Mouse (Mus musculus) frontal cortex, adult (tissue): ENCODE measurements around the gene Adamtsl1.

Experiments
- ATAC-seq: cut with Nextera tagmentation; 2 replicates; pipeline ENCODE4 v1.9.2; 2017; ENCODE audit warnings: mild to moderate bottlenecking, moderate library complexity, mixed read lengths; ENCODE audit not compliant: low TSS enrichment

The Adamtsl1 gene

GRCm38 (mm10) chr4:85920474-85920873 lies 406.5 kb downstream of the Adamtsl1 start:
- peak; percentile 56 for ATAC-seq

- peak; percentile 87 for ATAC-seq
These were observed 408.8 kb downstream of the Adamtsl1 start for GRCm38 (mm10) chr4:85922741-85923140.

GRCm38 (mm10) chr4:85932129-85932528 lies 418.2 kb downstream of the Adamtsl1 start:
- ATAC-seq: no peak

GRCm38 (mm10) chr4:85939460-85939859 lies 425.5 kb downstream of the Adamtsl1 start:
- no peak for ATAC-seq

- no peak for ATAC-seq
These were observed 427.9 kb downstream of the Adamtsl1 start for GRCm38 (mm10) chr4:85941857-85942256.

- no peak for ATAC-seq
These were observed 439.6 kb downstream of the Adamtsl1 start for GRCm38 (mm10) chr4:85953590-85953989.

- ATAC-seq: no peak
These were observed 441.4 kb downstream of the Adamtsl1 start for GRCm38 (mm10) chr4:85955387-85955786.

- ATAC-seq: no peak
These were observed 443.3 kb downstream of the Adamtsl1 start for GRCm38 (mm10) chr4:85957266-85957665.

- no peak for ATAC-seq
These were observed 443.9 kb downstream of the Adamtsl1 start for GRCm38 (mm10) chr4:85957879-85958278.

- no peak for ATAC-seq
These were observed 445.0 kb downstream of the Adamtsl1 start for GRCm38 (mm10) chr4:85959019-85959418.

GRCm38 (mm10) chr4:85976188-85976587 lies 462.2 kb downstream of the Adamtsl1 start:
- ATAC-seq: no peak

- ATAC-seq: no peak
These were observed 465.2 kb downstream of the Adamtsl1 start for GRCm38 (mm10) chr4:85979206-85979605.

- ATAC-seq: no peak
These were observed 492.6 kb downstream of the Adamtsl1 start for GRCm38 (mm10) chr4:86006596-86006995.

GRCm38 (mm10) chr4:86013640-86014039 lies 499.7 kb downstream of the Adamtsl1 start:
- ATAC-seq: peak; percentile 89

GRCm38 (mm10) chr4:86018928-86019327 lies 505.0 kb downstream of the Adamtsl1 start:
- ATAC-seq: no peak

- no peak for ATAC-seq
These were observed 505.6 kb downstream of the Adamtsl1 start for GRCm38 (mm10) chr4:86019586-86019985.

GRCm38 (mm10) chr4:86020372-86021090 lies 506.6 kb downstream of the Adamtsl1 start:
- peak; percentile 81 for ATAC-seq

- ATAC-seq: peak; percentile 86
These were observed 510.7 kb downstream of the Adamtsl1 start for GRCm38 (mm10) chr4:86024573-86025160.

- ATAC-seq: no peak
These were observed 515.5 kb downstream of the Adamtsl1 start for GRCm38 (mm10) chr4:86029486-86029885.

- no peak for ATAC-seq
These were observed 516.2 kb downstream of the Adamtsl1 start for GRCm38 (mm10) chr4:86030208-86030607.

GRCm38 (mm10) chr4:86031041-86031440 lies 517.1 kb downstream of the Adamtsl1 start:
- no peak for ATAC-seq

- no peak for ATAC-seq
These were observed 526.9 kb downstream of the Adamtsl1 start for GRCm38 (mm10) chr4:86040921-86041320.

- no peak for ATAC-seq
These were observed 531.5 kb downstream of the Adamtsl1 start for GRCm38 (mm10) chr4:86045448-86045847.
